Mouse (Mus musculus): ENCODE data around the gene Praf2.
"Not testable (repeated sequence)": the region's sequence is repeated elsewhere in the genome, so short reads cannot be mapped to it uniquely, and the experiment has no call there.

The Praf2 gene

DNA sequence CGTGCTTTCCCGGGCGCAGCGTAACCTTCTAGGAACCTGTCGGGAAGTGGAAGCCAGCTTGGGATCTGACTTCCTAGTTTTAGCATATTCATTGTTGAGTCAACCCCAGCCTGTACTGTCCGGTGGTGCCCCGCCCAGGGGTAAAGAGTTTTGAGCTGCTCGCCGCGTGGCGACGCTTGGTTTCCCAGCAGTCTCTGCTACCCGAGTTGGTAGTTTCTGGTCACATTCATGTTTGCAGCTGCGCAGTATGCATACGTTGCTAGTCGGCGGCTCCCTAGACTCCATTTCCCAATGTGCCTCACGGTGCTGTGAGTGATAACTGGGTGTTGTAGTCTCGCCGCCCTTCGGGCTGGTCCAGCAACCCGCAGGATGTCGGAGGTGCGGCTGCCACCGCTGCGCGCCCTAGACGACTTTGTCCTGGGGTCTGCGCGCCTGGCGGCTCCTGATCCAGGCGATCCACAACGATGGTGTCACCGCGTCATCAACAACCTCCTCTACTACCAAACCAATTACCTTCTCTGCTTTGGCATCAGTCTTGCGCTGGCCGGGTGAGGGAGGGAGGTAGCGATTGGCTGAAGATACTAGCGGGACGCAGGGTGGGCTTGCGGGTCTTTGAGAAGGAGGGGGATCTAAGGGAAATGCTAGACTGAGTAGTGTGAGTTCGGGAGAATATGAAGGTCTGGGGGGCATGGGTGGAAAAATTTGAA is at the start of gene Praf2:
Gene Praf2 (plus strand): TSS at position 225 of the 707 bp plus-strand sequence.
- DNase-seq = peak; percentile 71

- no peak for DNase-seq
Observed at GRCm38 (mm10) chrX:7678986-7679385, 49.3 kb upstream of the Praf2 start.

DNA sequence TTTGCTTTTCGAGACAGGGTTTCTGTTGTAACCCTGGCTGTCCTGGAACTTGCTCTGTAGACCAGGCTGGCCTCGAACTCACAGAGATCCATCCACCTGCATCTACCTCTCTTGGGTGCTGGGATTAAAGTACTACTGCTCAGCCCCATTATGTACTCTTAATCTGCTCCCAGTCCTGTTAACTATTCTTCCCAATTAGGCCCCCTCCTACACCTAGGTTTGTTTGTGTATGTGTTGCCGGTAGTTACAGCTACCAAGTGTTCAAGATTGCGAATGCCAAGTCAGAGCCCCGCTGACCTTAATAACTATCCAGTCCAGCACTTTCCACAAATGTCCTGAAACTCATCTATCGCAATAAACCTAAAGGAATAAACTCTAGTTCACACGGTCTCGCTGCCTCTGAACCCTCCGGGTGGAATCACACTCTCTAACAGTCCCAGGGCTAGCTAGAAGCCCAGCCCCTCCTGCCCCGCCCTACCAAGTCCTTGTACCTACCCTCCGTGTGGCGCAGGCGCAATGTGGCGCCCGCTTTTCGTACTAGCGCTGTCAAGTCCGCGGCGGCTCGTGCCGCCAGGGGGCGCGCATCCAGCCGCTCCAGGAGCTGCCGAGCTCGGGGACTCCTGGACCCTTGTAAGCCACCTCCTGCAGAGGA is 48.7 kb upstream of the Praf2 start:
- peak; percentile 93 for DNase-seq

DNA sequence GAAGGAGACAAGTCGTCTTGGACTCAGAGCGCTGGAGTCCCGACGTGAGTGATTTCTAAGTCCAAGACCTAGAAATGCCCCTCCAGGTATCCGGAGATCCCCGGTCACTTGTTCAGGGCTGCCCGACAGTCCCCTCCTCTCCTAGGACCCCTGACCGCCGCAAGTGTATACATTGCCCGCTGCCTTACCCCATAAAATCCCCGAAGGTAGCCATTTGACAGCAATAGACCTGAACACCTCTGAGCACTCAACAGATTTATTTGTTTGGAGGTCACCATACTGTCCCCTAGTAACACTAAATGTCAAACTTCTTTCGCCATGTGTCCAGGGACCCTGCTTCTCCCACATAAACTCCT is 48.2 kb upstream of the Praf2 start:
- no peak for DNase-seq

DNA sequence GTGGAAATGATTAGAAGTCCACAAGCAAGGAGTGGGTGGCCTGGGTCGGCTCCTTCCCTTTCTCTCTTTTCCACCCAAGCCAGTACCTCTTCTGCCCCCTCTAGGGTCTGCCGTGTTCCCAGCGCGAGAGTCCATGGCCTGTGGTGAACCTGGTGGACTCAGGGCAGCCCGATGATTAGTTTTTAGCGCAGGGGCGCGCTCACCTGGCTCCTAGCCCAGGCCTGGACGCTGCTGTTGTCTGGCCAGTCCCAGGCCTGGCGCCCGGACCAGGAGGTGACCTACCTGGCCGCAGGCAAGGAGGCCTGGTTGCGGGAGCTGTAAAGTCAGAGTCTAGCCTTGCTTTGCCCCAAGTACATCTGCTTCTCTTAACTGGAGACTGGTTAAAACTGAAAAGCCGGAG is 47.4 kb upstream of the Praf2 start, which contains the start of gene Magix:
Gene Magix (minus strand): TSS at position 388 of the 400 bp plus-strand sequence.
- DNase-seq = peak; percentile 68

GRCm38 (mm10) chrX:7688321-7688720 is 39.9 kb upstream of the Praf2 start:
- DNase-seq = no peak

DNA sequence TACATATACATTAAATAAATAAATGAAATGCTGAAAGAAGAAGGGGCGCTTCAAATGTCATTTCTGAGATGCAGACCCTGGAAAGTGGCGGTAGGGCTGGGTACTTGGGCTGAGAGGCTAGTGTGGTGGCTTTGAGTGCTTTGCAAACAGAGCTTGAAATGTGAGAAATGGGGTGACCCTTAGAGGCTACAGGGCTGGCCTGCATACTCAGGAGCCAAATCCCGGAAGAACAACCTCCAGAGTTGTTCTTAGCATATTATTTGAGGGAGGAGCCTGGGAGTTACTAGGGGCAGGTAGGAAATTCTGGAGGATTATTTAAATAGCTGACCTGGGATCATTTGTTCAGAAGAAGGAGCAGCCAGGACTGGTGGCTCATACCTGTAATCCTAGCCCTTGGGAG is 37.8 kb upstream of the Praf2 start:
- no peak for DNase-seq

- DNase-seq = peak; percentile 36
Observed at GRCm38 (mm10) chrX:7692862-7693261, 35.4 kb upstream of the Praf2 start.

- DNase-seq = no peak
Observed at GRCm38 (mm10) chrX:7696520-7696919, 31.7 kb upstream of the Praf2 start.

DNA sequence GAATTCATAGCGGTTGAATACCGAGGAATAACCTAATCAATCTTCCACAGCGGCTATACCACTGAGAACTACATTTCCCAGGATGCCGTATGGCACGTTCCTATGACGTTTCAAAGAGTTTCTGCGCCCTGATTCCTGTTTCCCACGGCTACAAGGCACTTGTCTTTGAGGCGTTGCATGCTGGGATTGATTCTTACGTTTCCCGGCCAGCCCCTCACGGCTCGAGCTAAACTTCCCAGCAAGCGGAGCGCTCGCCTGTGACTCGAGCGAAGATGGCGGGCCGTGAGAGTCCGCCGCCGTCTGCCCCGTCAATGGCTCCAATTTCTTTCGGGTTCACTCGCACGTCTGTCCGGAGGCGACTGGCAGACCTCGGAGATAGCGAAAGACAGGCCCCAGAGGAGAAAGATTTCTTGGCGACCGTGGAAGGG is 31.3 kb upstream of the Praf2 start, which contains the start of gene Gpkow:
Gene Gpkow (plus strand): TSS at position 178 of the 428 bp plus-strand sequence.
- DNase-seq = peak; percentile 82

DNA sequence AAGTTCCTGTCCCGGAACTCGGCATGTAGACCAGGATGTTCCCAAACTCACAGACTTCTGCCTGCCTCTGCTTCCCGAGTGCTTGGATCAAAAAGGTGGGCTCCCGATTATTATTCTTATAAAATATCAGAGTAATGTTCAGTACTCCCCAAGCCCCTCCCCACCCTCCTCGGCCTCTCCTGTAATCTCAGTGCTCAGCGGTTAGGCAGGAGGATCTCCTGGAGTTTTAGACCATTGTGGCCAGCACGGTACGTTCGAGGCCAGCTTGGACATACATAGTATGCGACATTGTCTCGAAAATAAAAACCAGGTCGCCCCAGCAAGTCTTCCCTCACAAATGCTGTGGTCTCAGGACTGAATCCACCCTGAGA is 14.5 kb upstream of the Praf2 start:
- DNase-seq = not testable (repeated sequence)

GRCm38 (mm10) chrX:7714135-7714899 is 13.9 kb upstream of the Praf2 start, which contains the start of gene Wdr45:
TSS of gene Wdr45 (plus strand) at chrX:7714333.
- DNase-seq = peak; percentile 91

DNA sequence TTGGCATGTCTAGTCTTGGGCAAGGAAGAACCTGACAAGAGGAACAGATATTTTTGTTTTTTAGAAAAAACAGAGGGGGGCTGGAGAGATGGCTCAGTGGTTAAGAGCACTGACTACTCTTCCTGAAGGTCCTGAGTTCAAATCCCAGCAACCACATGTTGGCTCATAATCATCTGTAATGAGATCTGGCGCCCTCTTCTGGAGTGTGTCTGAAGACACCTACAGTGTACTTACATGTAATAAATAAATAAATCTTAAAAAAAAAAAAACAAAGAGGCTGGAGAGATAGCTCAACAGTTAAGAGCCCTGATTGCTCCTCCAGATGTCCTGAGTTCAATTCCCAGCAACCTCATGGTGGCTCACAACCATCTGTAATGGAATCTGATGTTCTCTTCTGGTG is 12.2 kb upstream of the Praf2 start:
- DNase-seq = not testable (repeated sequence)

DNA sequence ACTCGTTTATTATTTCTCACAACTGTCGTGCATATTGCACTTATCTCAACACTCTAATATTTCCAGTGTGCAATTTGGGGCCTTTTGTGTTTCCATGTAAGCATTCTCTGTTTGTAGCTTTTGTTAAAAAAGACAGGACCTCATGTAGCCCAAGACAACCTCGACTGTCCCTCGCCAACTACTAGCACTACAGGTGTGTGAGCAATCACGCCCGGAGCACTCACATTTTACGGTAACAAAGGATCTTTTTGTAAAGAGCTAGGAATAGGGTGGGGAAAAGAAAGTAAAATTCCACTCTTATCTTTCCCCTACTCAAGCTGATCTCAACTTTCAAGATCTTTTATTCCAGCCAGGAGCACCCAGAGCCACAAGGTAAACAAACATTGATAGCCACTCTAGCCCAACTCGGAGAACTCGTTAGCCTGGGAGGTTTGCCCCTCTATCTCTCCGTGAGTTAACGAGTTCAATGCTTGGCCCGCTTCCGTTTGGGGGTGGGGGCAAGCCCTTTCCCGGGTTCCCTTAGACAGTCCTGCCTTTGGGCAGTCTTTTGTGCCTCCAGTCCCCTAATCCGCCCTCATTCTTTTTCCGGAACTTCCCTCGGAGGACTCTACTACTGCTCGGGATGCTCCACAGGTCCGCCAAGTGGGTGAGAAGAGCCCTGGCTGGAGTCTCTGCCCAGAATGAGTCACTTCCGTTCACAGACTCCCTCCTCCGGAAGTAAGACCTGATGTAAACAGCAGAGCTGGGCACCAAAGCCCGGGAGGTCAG is 6.5 kb upstream of the Praf2 start, which contains the start of gene Gm45208:
Gene Gm45208 (plus strand): TSS at position 732 of the 768 bp plus-strand sequence.
- peak; percentile 79 for DNase-seq

DNA sequence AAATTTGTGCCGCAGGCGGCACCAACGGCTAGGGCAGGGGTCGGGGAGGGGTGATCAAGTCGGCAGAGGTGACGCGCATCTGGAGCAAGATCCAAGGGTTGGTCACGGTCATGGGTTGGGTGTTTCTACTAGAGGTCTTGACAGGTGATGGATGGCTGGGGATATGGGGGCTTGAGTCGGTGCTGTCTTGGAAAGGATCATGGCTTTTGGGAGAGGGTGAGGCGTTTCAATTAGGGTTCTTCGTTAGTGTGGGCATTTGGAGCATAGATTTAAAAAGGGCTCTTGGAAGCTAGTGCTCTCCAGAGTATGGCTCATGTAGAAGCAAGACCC is 6.0 kb upstream of the Praf2 start:
- DNase-seq = no peak

GRCm38 (mm10) chrX:7722691-7723090 is 5.5 kb upstream of the Praf2 start:
- DNase-seq = no peak

- no peak for DNase-seq
Observed at GRCm38 (mm10) chrX:7724135-7724534, 4.1 kb upstream of the Praf2 start.

DNA sequence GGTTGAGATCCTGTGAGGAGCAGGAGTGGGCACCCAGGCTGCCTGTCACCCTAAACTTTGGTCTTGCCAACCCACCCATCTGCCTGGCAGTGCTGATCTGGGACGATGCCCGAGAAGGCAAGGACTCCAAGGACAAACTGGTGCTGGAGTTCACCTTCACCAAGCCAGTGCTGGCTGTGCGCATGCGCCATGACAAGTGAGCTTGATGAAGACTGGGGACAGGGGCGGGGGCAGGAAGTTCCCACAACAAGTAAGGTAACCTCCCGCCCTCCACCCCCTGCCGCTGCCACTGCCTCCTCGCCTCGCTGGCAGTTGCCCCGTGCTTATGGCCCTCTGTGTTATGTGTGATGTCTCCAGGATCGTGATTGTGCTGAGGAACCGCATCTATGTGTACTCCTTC is 2.4 kb upstream of the Praf2 start:
- no peak for DNase-seq

DNA sequence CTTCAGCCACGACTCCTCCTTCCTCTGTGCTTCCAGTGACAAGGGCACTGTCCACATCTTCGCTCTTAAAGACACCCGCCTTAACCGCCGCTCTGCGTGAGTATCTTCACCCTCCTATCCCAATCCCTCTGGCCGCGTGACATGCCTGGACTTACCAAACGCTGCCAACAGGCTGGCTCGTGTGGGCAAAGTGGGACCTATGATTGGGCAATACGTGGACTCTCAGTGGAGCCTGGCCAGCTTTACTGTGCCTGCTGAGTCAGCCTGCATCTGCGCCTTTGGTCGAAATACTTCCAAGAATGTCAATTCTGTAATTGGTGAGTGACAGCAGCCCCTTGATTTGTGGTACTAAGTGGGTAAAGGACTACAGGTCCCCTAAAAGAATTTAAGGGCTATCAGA is 1.1 kb upstream of the Praf2 start:
- DNase-seq = no peak

DNA sequence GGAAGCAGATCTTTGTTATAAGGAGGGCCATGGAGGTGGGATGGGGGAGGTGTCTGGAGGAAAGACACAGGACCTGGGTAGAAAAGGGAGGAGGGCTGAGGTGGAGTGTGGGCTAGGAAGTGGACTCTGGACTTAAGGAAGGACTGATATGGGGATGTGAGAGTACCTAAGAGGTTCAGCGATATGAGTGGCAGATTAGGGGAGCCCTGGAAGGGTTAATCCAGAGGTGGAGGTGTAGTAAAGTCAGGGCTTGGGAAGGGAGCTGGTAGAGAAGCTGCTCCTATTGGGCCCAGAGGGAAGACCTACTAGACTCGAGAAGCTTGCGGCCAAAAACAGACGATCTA is 655 bp downstream of the Praf2 start:
- DNase-seq = no peak

DNA sequence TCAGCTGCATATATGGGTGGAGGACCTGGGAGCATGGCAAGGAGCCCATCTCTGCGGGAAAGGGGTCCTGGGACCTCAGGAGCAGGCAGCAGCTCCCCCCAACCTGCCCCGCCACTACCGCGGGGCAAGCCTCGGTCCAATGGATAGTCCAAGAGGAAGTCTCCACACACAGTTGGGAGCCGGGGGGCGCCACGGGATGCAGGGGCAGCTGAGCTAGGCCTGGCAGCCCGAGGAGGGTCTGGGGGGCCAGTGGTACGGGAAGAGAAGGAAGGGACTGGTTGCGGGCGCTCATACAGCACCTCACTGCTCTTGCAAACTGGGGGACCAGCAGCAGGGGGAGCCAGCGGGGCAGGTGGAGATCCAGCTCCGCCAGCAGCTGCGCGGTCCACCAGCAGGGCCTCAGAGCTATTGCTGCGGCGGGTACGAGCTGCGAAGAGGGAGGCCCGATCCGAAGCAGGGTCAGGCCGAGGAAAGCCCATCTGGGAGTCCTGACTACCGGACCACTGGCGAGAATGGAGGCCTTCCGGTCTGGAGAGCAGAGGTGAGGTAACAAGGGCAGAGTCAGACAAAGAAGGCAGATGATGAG is 5.4 kb downstream of the Praf2 start:
- peak; percentile 73 for DNase-seq

DNA sequence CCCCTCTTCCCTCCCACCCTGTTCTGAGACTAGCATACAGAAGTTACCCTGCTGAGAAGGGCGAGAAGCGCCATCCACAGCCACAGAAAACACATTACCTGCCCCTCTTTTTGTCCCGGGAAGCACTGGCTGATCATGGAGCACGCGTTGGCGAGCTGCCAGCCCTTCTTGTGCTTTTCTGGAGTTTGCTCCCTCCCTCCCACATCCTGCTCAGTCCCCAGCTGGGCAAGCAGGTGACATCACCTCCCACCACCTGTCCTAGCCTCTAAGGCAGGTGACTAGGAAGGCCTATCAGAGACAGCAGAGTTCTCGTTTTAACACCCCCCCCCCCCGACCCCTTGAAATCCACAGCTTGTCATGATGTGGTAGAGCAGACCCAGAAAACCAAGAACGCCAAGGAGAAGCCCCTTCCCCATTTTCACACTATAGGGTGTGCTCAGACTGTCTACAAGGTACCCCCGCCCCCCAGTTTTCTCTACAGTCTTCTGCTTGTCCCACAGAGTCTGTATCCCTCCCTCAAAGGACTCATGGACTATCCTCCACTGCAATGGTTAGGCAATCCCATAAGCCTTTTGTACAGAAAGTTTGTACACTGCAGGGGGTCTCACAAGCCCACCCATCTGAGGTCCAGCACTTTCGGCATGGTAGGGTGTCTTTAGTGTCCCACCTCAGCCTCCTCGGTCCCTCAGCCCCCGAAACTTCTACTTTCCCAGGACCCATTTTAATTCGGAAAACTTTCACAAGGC is 11.3 kb downstream of the Praf2 start:
- DNase-seq = peak; percentile 74

Measured in kidney, adult 18-20 months (tissue).